Mouse (Mus musculus): ENCODE results near the gene Trp53inp2.

The Trp53inp2 gene

DNA sequence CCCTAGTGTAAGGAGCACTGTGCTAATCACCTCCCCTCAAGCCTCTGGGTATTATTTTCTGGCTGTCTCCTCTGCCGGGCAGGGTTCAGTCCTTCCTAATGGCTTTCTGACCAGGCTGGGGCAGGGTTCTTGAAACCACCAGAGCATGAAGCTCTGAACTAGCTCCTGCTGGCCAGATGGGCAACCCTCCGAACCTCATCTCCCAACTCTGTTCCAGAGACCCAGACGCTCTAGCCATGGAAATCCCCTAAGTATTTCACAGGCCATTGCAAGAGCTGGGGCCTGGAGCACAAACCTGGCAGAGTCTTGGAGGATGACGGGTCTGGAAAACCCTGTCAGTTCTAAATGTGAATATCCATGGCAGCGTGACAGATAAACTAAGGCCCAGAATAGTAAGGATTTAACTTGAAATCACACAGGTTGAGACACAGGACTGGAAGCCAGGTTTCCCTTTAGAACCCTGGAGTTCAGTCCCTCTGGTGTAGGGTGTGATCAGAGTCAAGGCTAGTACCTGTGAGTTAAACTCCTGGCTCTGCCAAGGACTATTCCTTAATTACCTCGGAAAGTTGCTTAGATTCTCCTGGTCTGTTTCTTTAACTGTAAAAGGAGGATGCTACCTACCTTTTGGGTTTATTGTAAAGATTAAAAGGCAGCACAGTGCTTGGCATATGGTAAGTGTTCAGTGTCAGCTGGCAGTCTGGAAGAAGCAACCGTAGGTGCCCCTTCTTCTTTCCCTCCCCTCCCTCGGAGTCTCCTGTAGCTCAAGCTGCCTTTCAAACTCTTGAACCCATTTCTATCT is at the start of gene Trp53inp2:
Trp53inp2 (plus strand) TSS at position 799 of the 799 bp plus-strand sequence.
- no peak for DNase-seq (ENCODE audit: low read depth, low spot score)

DNA sequence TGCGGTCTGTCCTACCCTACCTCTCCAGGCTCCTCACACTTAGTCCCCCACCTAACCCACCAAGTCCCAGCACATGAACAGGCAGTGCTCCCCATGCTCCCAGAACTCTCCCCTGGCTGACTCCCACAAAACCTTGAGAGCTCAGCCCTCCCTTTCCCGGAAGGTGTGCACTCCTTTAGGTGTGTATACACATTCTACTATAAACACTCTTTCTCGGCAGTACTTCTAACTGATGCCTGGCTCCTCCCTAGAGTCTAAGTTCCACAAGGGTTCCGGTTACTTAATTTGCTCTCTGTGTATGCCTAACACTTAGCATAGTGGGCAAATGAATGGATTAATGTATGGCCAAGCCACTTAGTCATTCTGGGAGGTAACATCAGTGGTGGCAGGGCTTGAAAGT is 49.5 kb upstream of the Trp53inp2 start:
- no peak for DNase-seq (ENCODE audit: low read depth, low spot score)

DNA sequence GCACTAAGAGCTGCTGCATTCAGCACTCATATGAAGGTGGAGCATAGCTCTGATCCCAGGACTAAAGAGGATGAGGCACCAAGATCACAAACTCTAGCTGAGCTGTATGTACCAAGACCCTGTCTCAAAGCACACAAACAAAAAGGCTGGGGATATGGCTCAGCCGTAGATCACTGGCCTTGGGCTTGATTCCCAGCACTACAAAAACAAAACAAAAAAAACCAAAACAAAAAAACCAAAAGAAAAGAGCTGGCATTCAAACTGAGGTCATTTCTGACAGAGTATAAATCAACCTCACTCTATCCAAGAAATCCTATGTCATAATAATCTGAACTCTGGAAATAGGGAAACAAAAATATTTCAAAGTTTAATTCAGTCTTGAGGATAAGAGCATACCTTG is 47.4 kb upstream of the Trp53inp2 start:
- no peak for DNase-seq (ENCODE audit: low read depth, low spot score)

DNA sequence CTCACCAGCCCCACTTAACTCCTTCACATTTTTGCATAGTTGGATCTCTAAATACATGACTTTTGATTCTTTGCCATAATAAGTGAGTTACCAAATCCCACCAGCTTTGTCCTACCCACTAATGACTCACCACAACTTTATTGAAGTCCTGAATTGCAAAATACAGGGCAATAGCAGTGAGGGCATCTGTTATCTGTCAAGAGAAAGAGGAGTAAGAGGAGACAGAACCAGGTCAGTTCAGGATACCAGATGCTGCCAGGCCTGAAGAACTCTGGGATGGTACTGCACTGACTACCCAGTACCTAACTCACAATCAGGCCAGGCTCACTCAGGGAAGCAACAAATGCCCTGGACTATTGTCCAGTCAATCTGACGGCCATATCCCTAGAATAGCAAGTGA is 45.6 kb upstream of the Trp53inp2 start:
- no peak for DNase-seq (ENCODE audit: low read depth, low spot score)

DNA sequence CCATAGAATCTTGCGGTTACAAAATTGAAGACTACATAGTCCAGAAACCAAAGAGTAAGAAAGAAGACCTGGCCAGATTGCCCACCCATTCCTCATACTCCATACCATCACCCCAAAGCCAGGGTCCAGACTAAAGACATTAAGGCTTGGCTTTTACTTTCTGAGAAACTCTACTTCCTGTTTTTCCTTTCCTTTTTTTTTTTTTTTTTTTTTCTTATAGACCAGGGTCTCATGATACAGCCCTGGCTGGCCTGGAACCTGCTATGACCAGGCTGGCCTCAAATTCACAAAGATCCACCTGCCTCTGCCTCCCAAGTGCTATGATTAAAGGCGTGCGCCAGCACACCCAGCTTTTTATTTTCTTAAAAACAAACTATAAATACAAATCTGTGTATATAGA is 44.6 kb upstream of the Trp53inp2 start:
- DNase-seq (ENCODE audit: low read depth, low spot score), result no peak

DNA sequence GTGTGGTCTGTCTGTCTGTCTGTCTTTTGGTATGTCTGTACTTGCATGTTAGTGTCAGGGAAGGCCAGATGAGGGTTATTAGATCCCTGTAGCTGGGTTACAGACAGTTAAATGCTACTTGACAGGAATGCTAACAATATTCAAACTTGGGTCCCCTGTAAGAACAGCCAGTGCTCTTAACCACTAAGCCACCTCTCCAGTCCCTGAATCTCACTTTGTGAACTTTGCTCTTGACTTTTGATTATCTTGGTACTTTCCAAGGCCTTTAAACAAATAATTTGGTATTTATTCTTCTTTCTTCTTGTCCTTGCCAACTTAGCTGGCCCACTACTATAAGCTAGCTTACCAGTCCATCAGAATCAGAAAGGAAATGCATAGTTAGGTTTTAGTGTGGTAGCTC is 40.7 kb upstream of the Trp53inp2 start:
- DNase-seq (ENCODE audit: low read depth, low spot score), result no peak

DNA sequence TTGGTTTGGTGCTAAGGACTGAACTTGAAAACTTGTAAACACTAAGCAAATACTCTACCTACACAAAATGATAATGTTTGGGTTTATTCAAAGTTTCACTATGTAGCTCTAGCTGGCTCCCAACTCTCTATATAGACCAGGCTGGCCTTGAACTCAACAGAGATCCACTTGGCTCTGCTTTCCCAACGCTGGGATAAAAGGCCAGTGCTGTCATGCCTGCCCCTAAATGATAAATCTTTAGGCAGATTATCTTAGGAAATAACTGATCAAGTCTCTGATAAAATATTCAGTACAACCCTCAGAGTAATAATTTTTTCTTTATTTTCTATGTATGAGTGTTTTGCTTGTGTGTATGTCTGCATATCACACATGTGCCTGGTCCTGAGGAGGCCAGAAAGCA is 34.2 kb upstream of the Trp53inp2 start:
- no peak for DNase-seq (ENCODE audit: low read depth, low spot score)

DNA sequence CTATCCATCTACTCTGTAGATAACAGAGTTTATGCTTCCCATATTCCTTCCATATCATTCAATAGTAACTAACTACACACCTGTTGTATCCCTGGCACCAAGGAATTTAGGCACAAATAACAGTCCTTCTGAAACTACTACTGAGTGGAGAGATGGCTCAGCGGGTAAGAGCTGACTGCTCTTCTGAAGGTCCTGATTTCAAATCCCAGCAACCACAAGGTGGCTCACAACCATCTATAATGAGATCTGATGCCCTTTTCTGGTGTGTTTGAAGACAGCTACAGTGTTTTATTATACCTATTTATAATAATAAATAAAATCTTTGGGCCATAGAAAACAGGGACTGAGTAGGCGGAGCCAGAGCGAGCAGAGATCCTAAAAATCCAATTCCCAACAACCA is 26.5 kb upstream of the Trp53inp2 start:
- no peak for DNase-seq (ENCODE audit: low read depth, low spot score)

DNA sequence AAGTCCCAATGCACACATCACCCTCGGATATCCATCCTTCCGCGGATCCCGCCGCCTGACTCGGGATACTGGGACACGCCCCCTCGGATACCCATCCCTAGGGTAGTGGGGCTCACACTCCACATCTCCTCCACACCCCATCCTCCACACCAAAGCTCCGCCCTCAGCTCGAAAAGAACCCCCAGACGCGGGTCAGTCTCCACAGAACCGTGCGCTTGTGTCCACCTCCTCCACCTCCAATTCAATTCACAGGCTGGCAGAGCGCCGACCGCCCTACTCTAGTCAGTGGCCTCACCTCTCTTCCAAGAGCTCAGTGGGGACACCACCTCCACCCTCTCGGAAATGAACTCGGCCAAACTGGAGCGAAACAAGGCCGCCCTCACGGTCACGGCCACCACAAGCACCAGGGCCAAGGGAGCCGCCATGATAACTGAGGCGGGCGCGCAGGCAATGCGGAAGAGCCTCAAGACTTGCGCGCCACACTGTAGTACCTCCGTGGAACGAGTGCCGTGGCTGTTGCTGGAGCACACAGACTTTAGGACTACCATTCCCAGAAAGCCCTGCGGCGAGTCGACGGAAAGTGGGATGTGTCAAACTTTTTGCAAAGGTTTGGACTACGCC is 23.8 kb upstream of the Trp53inp2 start, which contains the start of gene Pigu:
Pigu (minus strand) TSS at position 460 of the 621 bp plus-strand sequence.
- peak; percentile 81 for DNase-seq (ENCODE audit: low read depth, low spot score)

DNA sequence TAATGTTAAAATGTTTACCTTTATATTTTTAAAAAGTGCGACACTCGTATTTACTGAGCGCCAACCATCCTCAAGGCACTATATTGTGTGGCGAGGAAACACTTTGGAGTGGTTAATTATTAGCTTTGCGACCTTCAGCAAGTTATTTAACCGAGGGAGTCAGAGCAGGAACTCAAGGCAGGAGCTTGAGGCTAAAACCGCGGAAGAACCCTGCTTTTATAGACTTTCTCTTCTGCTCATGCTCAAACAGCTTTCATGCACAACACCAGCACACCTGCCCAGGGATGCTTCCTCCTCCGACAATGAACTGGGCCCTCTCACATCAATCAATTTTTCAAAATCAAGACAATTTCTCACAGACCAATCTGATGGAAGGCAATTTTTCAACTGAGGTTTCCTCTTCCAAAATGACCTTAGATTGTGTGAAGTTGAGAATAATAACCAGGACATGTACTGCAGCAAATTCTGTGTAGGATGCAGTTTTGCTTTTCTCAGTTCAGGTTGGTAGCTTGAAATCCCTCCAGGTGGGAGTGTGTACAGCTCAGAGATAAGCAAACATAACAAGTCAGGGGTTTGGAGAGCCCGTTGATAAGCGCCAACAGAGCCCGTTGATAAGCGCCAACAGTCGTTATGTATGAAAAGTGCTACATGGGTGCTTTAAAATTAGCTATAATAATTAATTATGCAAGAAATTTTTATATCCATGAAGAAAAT is 23.0 kb upstream of the Trp53inp2 start:
- no peak for DNase-seq (ENCODE audit: low read depth, low spot score)

DNA sequence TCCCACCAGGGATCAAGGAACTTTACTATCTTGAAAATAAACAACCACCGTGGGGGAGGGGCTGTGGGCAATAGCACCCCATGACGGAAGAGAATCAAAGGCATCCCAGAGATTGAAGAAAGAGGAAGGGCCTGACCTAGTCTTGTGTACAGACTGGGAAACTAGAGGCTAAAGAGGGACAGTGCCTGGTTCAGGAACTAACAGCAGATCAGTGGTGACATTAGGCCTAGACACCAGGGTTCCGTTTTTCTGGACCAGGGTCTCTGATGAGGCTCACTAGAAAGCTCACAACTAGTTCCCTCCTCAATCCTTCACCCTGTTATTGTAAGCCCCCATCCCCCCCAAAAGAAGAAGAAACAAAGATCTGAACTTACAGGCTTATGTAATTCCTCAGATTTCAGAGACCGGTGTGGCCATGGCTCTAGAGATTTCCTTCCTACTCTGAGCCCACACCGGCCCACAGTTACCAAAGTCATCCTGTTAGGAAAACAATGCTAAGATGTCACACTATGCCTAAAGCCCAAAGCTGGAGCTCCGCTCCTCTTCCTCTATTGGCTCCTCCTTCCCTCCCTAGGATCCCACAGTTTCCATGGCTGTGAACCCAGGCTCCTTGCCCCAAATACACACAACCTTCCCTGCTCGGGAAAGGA is 13.1 kb upstream of the Trp53inp2 start:
- DNase-seq (ENCODE audit: low read depth, low spot score), result no peak

DNA sequence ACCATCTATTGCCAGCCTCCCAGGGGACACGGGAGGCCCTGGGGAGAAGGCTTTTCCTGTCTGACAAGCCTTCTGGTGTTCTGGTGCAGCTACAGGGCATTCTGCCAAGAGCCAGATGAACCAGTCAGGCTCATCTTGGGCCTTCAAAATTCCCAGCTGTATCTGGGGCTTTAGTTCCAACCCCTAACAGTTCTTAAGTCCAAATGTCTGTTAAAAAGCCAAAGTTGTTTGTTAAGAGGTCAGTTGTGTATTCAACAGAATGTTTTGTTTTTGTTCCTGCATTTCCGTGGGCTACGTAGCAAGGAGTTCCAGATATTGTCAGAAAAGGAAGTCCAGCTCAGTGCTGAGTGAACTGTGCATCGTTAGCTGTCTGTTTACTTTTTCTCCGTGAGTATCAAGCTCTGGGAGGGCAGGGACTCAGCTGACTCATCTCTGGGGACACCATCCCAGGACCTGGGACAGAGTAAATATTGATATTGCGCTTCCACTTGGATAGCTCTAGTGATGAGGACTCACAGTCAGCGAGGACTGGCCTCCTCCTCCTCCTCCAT is 11.5 kb upstream of the Trp53inp2 start:
- DNase-seq (ENCODE audit: low read depth, low spot score), result no peak

DNA sequence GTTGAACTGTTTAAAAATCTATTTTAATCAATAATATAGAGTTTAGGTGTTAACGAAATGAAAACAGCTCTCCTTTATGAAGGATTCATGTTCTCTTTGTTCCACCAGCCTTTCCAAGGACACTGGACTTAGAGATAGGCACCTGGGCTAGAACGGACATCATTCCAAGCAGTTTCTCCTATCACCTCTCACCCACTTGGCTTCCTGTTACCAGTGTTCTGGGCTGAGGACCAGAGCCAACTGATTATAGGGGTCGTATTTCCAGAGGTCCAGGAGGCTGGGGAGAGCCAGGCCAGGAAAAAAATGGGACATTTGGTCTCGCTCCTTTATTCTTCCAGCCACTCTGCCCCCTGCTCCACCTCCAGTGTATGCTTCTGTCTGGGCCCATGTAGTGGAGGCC is 8.4 kb upstream of the Trp53inp2 start:
- DNase-seq (ENCODE audit: low read depth, low spot score), result no peak

DNA sequence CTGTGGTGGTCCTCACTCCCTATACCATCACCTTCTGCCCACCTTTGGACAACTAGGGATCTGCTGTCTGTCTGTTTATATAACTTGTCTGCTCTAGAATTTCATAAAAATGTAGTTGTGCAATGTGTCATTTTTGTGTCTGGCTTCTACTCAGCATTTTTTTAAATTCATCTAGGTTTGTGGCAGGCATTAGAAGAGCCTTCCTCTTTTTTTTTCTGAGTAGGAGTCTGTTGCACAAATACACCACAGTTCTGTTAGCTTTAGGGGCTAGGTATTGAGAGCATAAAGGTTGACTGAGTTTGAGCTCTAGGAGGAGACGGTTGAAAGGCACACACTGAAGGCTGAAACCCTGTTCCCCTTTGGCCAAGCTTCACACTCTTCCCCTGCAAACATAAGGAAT is 7.6 kb upstream of the Trp53inp2 start:
- no peak for DNase-seq (ENCODE audit: low read depth, low spot score)

DNA sequence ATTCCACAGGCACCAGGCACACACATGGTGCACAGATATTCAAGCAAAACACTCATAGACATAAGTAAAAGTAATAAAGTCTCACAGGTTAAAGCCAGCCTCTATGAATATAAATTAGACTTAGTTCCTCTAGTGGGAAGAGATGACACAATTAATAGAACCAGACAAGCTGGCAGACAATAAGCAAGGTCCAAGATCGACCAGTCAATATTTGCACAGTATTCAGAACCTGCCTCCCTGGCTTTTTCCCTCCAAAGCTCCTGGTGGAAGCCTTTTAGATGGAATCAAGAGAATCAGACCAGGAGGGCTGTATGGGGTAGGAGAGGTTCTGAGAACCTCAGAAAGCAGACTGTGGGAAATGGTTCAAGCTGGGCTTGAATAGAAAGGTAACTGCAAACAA is 7.0 kb upstream of the Trp53inp2 start:
- no peak for DNase-seq (ENCODE audit: low read depth, low spot score)

DNA sequence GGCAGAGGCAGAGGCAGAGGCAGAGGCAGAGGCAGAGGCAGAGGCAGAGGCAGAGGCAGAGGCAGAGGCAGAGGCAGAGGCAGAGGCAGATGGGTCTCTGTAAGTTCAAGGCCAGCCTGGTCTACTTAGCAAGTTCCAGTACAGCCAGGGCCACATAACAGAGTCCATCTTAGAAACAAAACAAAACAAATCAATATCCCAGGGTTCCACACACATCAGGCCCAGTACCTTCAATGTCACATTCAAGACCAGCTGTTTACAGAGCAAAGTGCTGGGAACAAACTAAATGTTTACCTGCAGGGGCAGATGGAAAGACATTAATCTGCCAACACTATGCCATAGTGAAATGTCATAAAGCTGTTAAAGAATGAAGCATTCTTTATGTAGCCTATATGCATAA is 6.3 kb upstream of the Trp53inp2 start:
- DNase-seq (ENCODE audit: low read depth, low spot score), result no peak

DNA sequence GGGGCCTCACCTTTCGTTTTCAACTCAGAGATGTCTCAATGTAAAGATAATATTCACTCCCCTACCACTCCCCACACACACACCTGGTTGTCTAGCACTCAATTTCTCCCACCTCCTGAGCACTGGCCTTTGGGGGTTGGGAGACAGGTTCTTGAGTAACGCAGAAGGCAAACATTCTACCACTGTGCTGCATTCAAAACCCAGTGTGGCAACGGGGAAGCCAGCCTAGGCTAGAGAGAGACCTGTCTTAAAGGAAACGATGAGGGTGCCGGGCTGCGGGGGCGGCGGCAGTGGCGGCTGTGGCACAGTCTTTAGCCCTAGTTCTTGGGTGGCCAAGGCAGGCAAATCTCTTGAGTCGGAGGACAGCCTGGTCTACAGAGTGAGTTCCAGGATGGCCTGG is 4.7 kb upstream of the Trp53inp2 start:
- no peak for DNase-seq (ENCODE audit: low read depth, low spot score)

DNA sequence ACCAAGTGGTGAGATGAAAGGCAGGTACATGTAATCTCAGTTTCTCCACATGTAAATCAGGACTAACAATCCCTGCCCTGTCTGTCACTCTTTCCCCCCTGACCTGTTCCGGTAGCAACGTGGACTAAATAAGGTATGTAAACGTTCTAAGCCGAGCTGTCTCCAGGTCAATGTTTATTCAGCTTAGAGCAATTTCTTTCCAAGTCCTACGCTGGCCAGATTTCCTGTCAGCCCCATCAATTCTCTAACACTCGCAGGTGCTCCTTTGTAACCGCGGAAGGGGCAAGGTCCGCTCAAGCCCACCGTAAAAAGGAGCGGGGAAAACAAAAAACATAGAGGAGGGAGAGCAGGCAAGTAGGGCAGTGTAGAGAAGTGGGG is 190 bp downstream of the Trp53inp2 start:
- DNase-seq (ENCODE audit: low read depth, low spot score), result no peak

DNA sequence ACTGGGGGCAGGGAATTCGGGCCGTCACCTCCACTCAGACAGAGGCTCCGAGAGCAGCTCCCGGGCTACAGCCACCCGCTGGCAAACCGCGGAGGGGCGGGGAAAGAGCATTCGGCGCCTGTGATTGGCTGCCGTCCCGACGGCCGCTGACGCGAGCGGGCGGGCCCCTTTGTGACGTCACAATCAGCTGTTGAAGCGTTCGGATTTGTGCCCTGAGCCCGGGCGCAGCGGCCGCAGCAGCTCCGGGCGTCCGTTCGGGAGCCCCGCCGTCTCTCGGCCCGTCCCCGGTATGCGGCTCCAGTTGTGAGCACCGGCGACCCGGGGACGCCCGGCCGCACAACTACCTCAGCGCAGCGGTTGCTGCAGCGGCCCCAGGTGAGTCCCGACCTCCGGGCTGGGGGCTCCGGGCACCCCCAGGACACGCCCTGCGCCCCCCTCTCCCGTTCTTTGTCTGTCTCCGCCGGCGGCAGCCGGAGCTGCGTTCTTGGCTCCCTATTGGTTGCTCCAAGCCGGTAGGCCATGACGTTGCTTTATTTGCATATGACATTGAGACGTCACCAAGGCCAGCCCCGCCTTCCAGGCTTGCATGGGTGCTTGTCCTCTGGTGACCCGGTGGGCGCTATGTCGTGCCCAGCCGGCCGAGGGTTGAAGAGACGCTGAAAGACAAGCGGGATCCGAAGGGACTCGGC is 928 bp downstream of the Trp53inp2 start:
- DNase-seq (ENCODE audit: low read depth, low spot score), result peak; percentile 73

DNA sequence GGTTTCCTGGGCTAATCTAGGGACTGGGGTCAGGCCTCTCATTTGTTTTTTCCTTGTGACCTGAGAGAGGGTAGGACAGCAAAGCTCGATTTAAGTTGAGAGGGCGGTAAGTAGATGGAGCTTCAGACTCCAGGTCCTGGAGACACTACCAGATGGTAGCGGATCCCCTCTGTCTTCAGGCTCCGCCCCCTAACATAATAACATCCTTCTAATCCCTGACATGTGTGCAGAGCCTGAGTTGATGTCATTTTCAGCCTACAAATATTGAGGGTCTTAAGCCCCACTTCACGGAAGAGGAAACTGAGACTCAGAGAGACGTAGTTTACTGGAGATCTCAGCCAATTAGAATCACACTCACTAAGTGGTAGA is 1.5 kb downstream of the Trp53inp2 start:
- DNase-seq (ENCODE audit: low read depth, low spot score), result no peak

DNA sequence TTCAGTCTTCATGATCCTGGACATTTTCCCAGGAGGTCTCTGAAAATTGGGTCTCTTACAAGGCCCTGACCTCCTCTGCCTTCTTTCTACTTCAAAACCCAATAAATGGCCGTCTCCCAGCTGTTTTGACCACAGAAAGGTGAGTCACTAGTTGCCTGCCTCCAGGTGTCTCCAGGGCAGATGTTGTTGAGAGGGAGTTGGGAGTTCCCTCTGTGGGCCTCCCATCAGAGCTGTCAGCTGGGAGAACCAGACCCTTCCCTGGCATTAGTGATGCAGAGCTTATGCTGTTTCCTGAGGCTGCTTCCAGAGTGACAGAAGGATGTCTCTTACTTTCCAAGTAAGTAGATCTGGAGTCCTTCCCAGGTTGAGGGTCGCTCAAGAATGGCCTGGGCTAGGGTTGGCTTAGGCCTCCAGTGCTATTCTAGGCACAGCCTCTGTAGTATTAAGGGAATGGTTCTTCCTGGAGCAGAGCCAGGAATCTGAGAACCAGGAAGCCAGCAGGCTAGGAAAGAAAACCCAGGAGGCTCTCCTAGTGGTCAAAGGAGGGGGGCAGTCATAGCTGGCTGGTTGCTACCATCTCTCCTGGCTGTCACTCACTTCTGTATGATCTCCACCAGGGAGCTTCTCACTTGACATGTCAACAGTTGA is 2.1 kb downstream of the Trp53inp2 start:
- DNase-seq (ENCODE audit: low read depth, low spot score), result no peak

Measured in WW6 (cell line).